Mouse (Mus musculus) megakaryocyte, embryonic 14.5 days (primary cell): ENCODE measurements around the gene Bcat1.

Source experiments
- FLI1 ChIP-seq: IDR thresholded peaks from 2 replicates; pipeline ENCODE4 v1.6.1; 2012; ENCODE audit warnings: low read length, inconsistent platforms, mixed read lengths
- GATA1 ChIP-seq: IDR thresholded peaks from 3 replicates; pipeline ENCODE4 v1.6.1; 2012; ENCODE audit warnings: mixed read lengths, low read length, inconsistent platforms, borderline replicate concordance

GRCm38 (mm10) chr6:145044916-145045574, 30.9 kb downstream of the Bcat1 start:
- TF ChIP-seq GATA1, result no peak
- TF ChIP-seq FLI1, result no peak
